Comparison of ENCODE assay signal across 11 mouse cellular contexts in the genomic region with DNA sequence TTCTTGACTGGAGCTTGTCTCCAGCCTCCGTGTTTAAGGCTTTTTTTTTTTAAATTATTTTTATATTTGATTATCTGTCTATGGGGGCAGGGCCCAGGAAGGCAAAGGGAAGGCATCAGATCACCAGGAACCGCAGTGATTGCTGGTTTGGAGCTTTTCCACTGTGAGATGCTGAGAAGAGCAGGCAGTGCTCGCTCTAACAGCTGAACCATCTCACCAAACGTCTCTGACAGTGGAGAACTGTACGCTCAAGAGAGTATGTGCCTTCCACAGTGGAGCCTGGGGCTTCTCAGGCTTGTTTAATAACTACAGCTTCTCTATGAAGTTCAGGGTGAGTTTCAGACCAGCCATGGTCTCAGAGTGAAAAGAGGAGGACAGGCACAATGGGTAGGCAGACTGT. TPM values are rescaled to one million over a fixed set of nuclear protein-coding genes. Genes with fewer than 3 reads are reported as not detected.
DNase-seq lines count a peak whose midpoint lies in the region; ATAC-seq and TF ChIP-seq lines count a peak whose summit lies in the region.
"Had no signal": no experiment of that assay in that cellular context is flagged by ENCODE, and none has a peak within 500 bp of the region (broad histone marks: within the 10 kb centered on the region; RNA-seq: fewer than 3 reads in every experiment).

No protein-coding gene starts in this region.

- DNase-seq in neural tube, embryonic 11.5 days (ENCODE audit: low spot score): no peak
- DNase-seq in neural tube, embryonic 10.5 days (ENCODE audit: extremely low spot score, low spot score): no peak
- DNase-seq in forebrain, postnatal 0 days: no peak
- DNase-seq in liver, embryonic 14.5 days (ENCODE audit: low read depth in 3 of 3, low spot score in 3 of 3): no peak
- DNase-seq in cerebellum, adult 18-20 months: no peak
- no peak for DNase-seq in frontal cortex, postnatal 25 days (ENCODE audit: low spot score in 2 of 2)
- DNase-seq: kidney, postnatal 14 days; thymus, postnatal 14 days had no signal

- WGBS in neural tube, embryonic 11.5 days: 87% methylated on average over 5 of the region's 5 CpGs
- WGBS in forebrain, postnatal 0 days: 76% methylated on average over 5 of the region's 5 CpGs
- 68% methylated on average over 5 of the region's 5 CpGs for WGBS in liver, embryonic 14.5 days (ENCODE audit: insufficient replicate concordance)
- WGBS in stomach, embryonic 15.5 days: 48% methylated on average over 5 of the region's 5 CpGs

- no peaks in the 10 kb centered on the region for H3K27me3 ChIP-seq in neural tube, embryonic 11.5 days (ENCODE audit: control insufficient read depth, insufficient read depth, low read length)
- no peaks in the 10 kb centered on the region for H3K27me3 ChIP-seq in forebrain, postnatal 0 days (ENCODE audit: insufficient read depth, low read length)
- H3K27me3 ChIP-seq in liver, embryonic 14.5 days (ENCODE audit: control insufficient read depth, insufficient read depth, low read length): no peaks in the 10 kb centered on the region
- H3K27me3 ChIP-seq in stomach, embryonic 15.5 days (replicated peaks): no peaks in the 10 kb centered on the region
- H3K27me3 ChIP-seq: Patski had no signal

- TF ChIP-seq CTCF in forebrain, postnatal 0 days (IDR thresholded peaks at IDR 0.05; ENCODE audit: low read depth): no peak
- no peak for TF ChIP-seq CTCF in liver, embryonic 14.5 days (IDR thresholded peaks at IDR 0.05; ENCODE audit: low read depth)

- no peak for TF ChIP-seq EP300 in liver, embryonic 14.5 days (IDR thresholded peaks at IDR 0.05; ENCODE audit: low read depth)

- peak overlapping the region; percentile 3; the same call in 1 of the 2 replicates for H3K4me3 ChIP-seq in neural tube, embryonic 11.5 days (ENCODE audit: low read depth, low read length)
- peak overlapping the region; percentile 17; the same call in 1 of the 2 replicates for H3K4me3 ChIP-seq in forebrain, postnatal 0 days (ENCODE audit: low read depth, low read length)
- H3K4me3 ChIP-seq in liver, embryonic 14.5 days (ENCODE audit: insufficient read depth in 1 of 2, low read depth in 2 of 2, low read length in 2 of 2): no peak overlapping the region
- no peak overlapping the region; the same call in 1 of the 2 replicates for H3K4me3 ChIP-seq in stomach, embryonic 15.5 days (replicated peaks)

- H3K4me2 ChIP-seq in neural tube, embryonic 11.5 days (ENCODE audit: low read depth): 0 out of 2 replicates have a peak overlapping the region, but pooled peaks have one; percentile 22
- H3K4me2 ChIP-seq in forebrain, postnatal 0 days (ENCODE audit: low read depth): peak overlapping the region; percentile 27
- peak overlapping the region; percentile 3; the same call in 1 of the 2 replicates for H3K4me2 ChIP-seq in liver, embryonic 14.5 days (ENCODE audit: low read depth)
- H3K4me2 ChIP-seq in stomach, embryonic 15.5 days: peak overlapping the region; percentile 13

- no peak overlapping the region for H3K27ac ChIP-seq in neural tube, embryonic 11.5 days (ENCODE audit: low read depth, low read length)
- no peak overlapping the region for H3K27ac ChIP-seq in forebrain, postnatal 0 days (ENCODE audit: low read depth, low read length)
- H3K27ac ChIP-seq in liver, embryonic 14.5 days: no peak overlapping the region
- H3K27ac ChIP-seq in stomach, embryonic 15.5 days: peak overlapping the region; percentile 16; the same call in 1 of the 2 replicates

- H3K9ac ChIP-seq in neural tube, embryonic 11.5 days (ENCODE audit: low read length): no peak overlapping the region
- H3K9ac ChIP-seq in forebrain, postnatal 0 days: 0 out of 2 replicates have a peak overlapping the region, but pooled peaks have one; percentile 18
- H3K9ac ChIP-seq in liver, embryonic 14.5 days (replicated peaks): no peak overlapping the region
- no peak overlapping the region for H3K9ac ChIP-seq in stomach, embryonic 15.5 days

- ATAC-seq in neural tube, embryonic 11.5 days (ENCODE audit: insufficient read depth, low FRiP score, low TSS enrichment): no peak
- no peak for ATAC-seq in forebrain, postnatal 0 days
- no peak for ATAC-seq in liver, embryonic 14.5 days (ENCODE audit: insufficient read depth)
- ATAC-seq in stomach, embryonic 15.5 days (ENCODE audit: insufficient read depth, low FRiP score, low read depth): no peak
- ATAC-seq: Patski had no signal

- peaks cover 10% of the 10 kb centered on the region for H3K4me1 ChIP-seq in neural tube, embryonic 11.5 days (ENCODE audit: control insufficient read depth, insufficient read depth, low read length)
- peaks cover 3% of the 10 kb centered on the region for H3K4me1 ChIP-seq in forebrain, postnatal 0 days (ENCODE audit: insufficient read depth)
- peaks cover 13 to 14% of the 10 kb centered on the region in 2 experiments for H3K4me1 ChIP-seq in liver, embryonic 14.5 days (replicated peaks; ENCODE audit: control insufficient read depth in 2 of 2, insufficient read depth in 2 of 2, low read length in 1 of 2)
- peaks cover 11% of the 10 kb centered on the region for H3K4me1 ChIP-seq in stomach, embryonic 15.5 days

- no peaks in the 10 kb centered on the region for H3K9me3 ChIP-seq in neural tube, embryonic 11.5 days (ENCODE audit: control insufficient read depth, low read length)
- no peaks in the 10 kb centered on the region for H3K9me3 ChIP-seq in forebrain, postnatal 0 days (ENCODE audit: low read length)
- no peaks in the 10 kb centered on the region for H3K9me3 ChIP-seq in liver, embryonic 14.5 days (ENCODE audit: control insufficient read depth, low read length)
- H3K9me3 ChIP-seq in stomach, embryonic 15.5 days: no peaks in the 10 kb centered on the region

- peaks cover 5% of the 10 kb centered on the region for H3K36me3 ChIP-seq in neural tube, embryonic 11.5 days (ENCODE audit: control insufficient read depth, insufficient read depth, low read length)
- H3K36me3 ChIP-seq in forebrain, postnatal 0 days (ENCODE audit: insufficient read depth): peaks cover 10% of the 10 kb centered on the region
- H3K36me3 ChIP-seq in liver, embryonic 14.5 days (replicated peaks; ENCODE audit: control insufficient read depth, insufficient read depth, low read depth): no peaks in the 10 kb centered on the region
- peaks cover 8% of the 10 kb centered on the region for H3K36me3 ChIP-seq in stomach, embryonic 15.5 days

RNA-seq across cellular contexts. Expression of gene Ntmt1, which starts 1.9 kb away (rescaled TPM):
- polyA plus RNA-seq in neural tube, embryonic 11.5 days (2014; fragmentation: Nextera tagmentation; extraction: Ambion mirVana): 110 and 111 TPM in 2 replicates
- 87.6 and 105 TPM in 2 replicates for total RNA-seq in forebrain, postnatal 0 days (2014; rRNA removed)
- 106 and 107 TPM in 2 replicates for polyA plus RNA-seq in forebrain, postnatal 0 days (2015; fragmentation: Nextera tagmentation; extraction: Ambion mirVana)
- polyA plus RNA-seq in liver, embryonic 14.5 days (2012; rRNA removed): 12.0 and 14.5 TPM in 2 replicates
- 23.3 and 25.6 TPM in 2 replicates for polyA plus RNA-seq in liver, embryonic 14.5 days (2014; fragmentation: Nextera tagmentation; extraction: Ambion mirVana)
- 78.8 and 82.3 TPM in 2 replicates for polyA plus RNA-seq in stomach, embryonic 15.5 days (2015; fragmentation: Nextera tagmentation; extraction: Ambion mirVana)

RNA-seq across cellular contexts. Expression of gene 1700001O22Rik, which starts 6.0 kb away (rescaled TPM):
- polyA plus RNA-seq in neural tube, embryonic 11.5 days (2014; fragmentation: Nextera tagmentation; extraction: Ambion mirVana): 1.8 and 2.5 TPM in 2 replicates
- 0.77 and 1.8 TPM in 2 replicates for total RNA-seq in forebrain, postnatal 0 days (2014; rRNA removed)
- 1.4 and 1.5 TPM in 2 replicates for polyA plus RNA-seq in forebrain, postnatal 0 days (2015; fragmentation: Nextera tagmentation; extraction: Ambion mirVana)
- not detected in 2 replicates for polyA plus RNA-seq in liver, embryonic 14.5 days (2012; rRNA removed)
- not detected in 2 replicates for polyA plus RNA-seq in liver, embryonic 14.5 days (2014; fragmentation: Nextera tagmentation; extraction: Ambion mirVana)
- polyA plus RNA-seq in stomach, embryonic 15.5 days (2015; fragmentation: Nextera tagmentation; extraction: Ambion mirVana): 2.8 and 2.9 TPM in 2 replicates
- polyA plus RNA-seq: erythroblast, embryonic 14.5 days had no signal

RNA-seq across cellular contexts. Expression of gene Asb6, which starts 20.6 kb away (rescaled TPM):
- 32.3 and 36.9 TPM in 2 replicates for polyA plus RNA-seq in neural tube, embryonic 11.5 days (2014; fragmentation: Nextera tagmentation; extraction: Ambion mirVana)
- total RNA-seq in forebrain, postnatal 0 days (2014; rRNA removed): 32.7 and 45.2 TPM in 2 replicates
- polyA plus RNA-seq in forebrain, postnatal 0 days (2015; fragmentation: Nextera tagmentation; extraction: Ambion mirVana): 31.3 and 36.0 TPM in 2 replicates
- polyA plus RNA-seq in liver, embryonic 14.5 days (2012; rRNA removed): 25.8 and 27.0 TPM in 2 replicates
- polyA plus RNA-seq in liver, embryonic 14.5 days (2014; fragmentation: Nextera tagmentation; extraction: Ambion mirVana): 25.9 and 26.2 TPM in 2 replicates
- polyA plus RNA-seq in stomach, embryonic 15.5 days (2015; fragmentation: Nextera tagmentation; extraction: Ambion mirVana): 29.5 and 30.1 TPM in 2 replicates

RNA-seq across cellular contexts. Expression of gene Prrx2, which starts 25.3 kb away (rescaled TPM):
- 8.9 and 13.8 TPM in 2 replicates for polyA plus RNA-seq in neural tube, embryonic 11.5 days (2014; fragmentation: Nextera tagmentation; extraction: Ambion mirVana)
- 2.5 and 4.1 TPM in 2 replicates for total RNA-seq in forebrain, postnatal 0 days (2014; rRNA removed)
- 3.6 and 3.7 TPM in 2 replicates for polyA plus RNA-seq in forebrain, postnatal 0 days (2015; fragmentation: Nextera tagmentation; extraction: Ambion mirVana)
- polyA plus RNA-seq in liver, embryonic 14.5 days (2012; rRNA removed): 0.34 and 0.49 TPM in 2 replicates
- polyA plus RNA-seq in liver, embryonic 14.5 days (2014; fragmentation: Nextera tagmentation; extraction: Ambion mirVana): 0.09 TPM in 1 of 2 replicates, not detected in the other
- polyA plus RNA-seq in stomach, embryonic 15.5 days (2015; fragmentation: Nextera tagmentation; extraction: Ambion mirVana): 3.8 and 4.3 TPM in 2 replicates
- polyA plus RNA-seq: erythroblast, embryonic 14.5 days had no signal

Comparison
In these comparisons a context has a peak if more than half of its experiments do, and no peak if none do; other contexts are left out.
1. H3K4me3 ChIP-seq: peak in neural tube, embryonic 11.5 days (single experiment) and forebrain, postnatal 0 days (single experiment); none in liver, embryonic 14.5 days (0 of 2) and stomach, embryonic 15.5 days (single experiment).
2. Peak in every context shown above with its lines, with median percentiles within 50 percentile points of each other: H3K4me2 ChIP-seq.